Mouse (Mus musculus): ENCODE data around the gene Hmgb1. TPM values are rescaled to one million over a fixed set of nuclear protein-coding genes. Genes with fewer than 3 reads are reported as not detected.

Hmgb1 gene
- polyA plus RNA-seq, 1 experiment: 173 TPM

GRCm38 (mm10) chr5:149198782-149199181, 14.5 kb upstream of the Hmgb1 start:
- H3K4me3 ChIP-seq (ENCODE audit: insufficient read depth, low read length): no peak overlapping the region
- H3K27ac ChIP-seq (ENCODE audit: insufficient read depth, low read length): no peak overlapping the region
- TF ChIP-seq POLR2A (IDR thresholded peaks at IDR 0.05; ENCODE audit: extremely low read depth, insufficient read depth, low read length) (no peak), CTCF (IDR thresholded peaks at IDR 0.05; ENCODE audit: extremely low read depth, insufficient read depth, low read length) (no peak)
- H3K4me1 ChIP-seq (ENCODE audit: control insufficient read depth, insufficient read depth, low read length): peaks cover 5% of the 10 kb centered on the region; the same call in 1 of the 2 replicates

- H3K4me3 ChIP-seq (ENCODE audit: insufficient read depth, low read length): no peak overlapping the region
- peaks cover 5% of the 10 kb centered on the region; the same call in 1 of the 2 replicates for H3K4me1 ChIP-seq (ENCODE audit: control insufficient read depth, insufficient read depth, low read length)
- no peak overlapping the region for H3K27ac ChIP-seq (ENCODE audit: insufficient read depth, low read length)
- no peak for TF ChIP-seq POLR2A (IDR thresholded peaks at IDR 0.05; ENCODE audit: extremely low read depth, insufficient read depth, low read length)
- no peak for TF ChIP-seq CTCF (IDR thresholded peaks at IDR 0.05; ENCODE audit: extremely low read depth, insufficient read depth, low read length)
Observed at GRCm38 (mm10) chr5:149196611-149197010, 12.3 kb upstream of the Hmgb1 start.

- H3K27ac ChIP-seq (ENCODE audit: insufficient read depth, low read length): no peak overlapping the region
- H3K4me1 ChIP-seq (ENCODE audit: control insufficient read depth, insufficient read depth, low read length): no peaks in the 10 kb centered on the region
- TF ChIP-seq CTCF (IDR thresholded peaks at IDR 0.05; ENCODE audit: extremely low read depth, insufficient read depth, low read length): no peak
- no peak for TF ChIP-seq POLR2A (IDR thresholded peaks at IDR 0.05; ENCODE audit: extremely low read depth, insufficient read depth, low read length)
Observed at GRCm38 (mm10) chr5:149190160-149190559, 5.9 kb upstream of the Hmgb1 start.

GRCm38 (mm10) chr5:149185806-149186205, 1.5 kb upstream of the Hmgb1 start:
- H3K27ac ChIP-seq (ENCODE audit: insufficient read depth, low read length): no peak overlapping the region
- H3K4me1 ChIP-seq (ENCODE audit: control insufficient read depth, insufficient read depth, low read length): no peaks in the 10 kb centered on the region
- H3K4me3 ChIP-seq (ENCODE audit: insufficient read depth, low read length): no peak overlapping the region; the same call in 1 of the 2 replicates
- no peak for TF ChIP-seq POLR2A (IDR thresholded peaks at IDR 0.05; ENCODE audit: extremely low read depth, insufficient read depth, low read length)
- no peak for TF ChIP-seq CTCF (IDR thresholded peaks at IDR 0.05; ENCODE audit: extremely low read depth, insufficient read depth, low read length)

More at GRCm38 (mm10) chr5:149190160-149190559, 5.9 kb upstream of the Hmgb1 start:
- no peak overlapping the region for H3K4me3 ChIP-seq (ENCODE audit: insufficient read depth, low read length)

- no peak for TF ChIP-seq POLR2A (IDR thresholded peaks at IDR 0.05; ENCODE audit: extremely low read depth, insufficient read depth, low read length)
- no peak for TF ChIP-seq CTCF (IDR thresholded peaks at IDR 0.05; ENCODE audit: extremely low read depth, insufficient read depth, low read length)
- Histone ChIP-seq H3K4me3 (ENCODE audit: insufficient read depth, low read length) (peak overlapping the region; percentile 53), H3K4me1 (ENCODE audit: control insufficient read depth, insufficient read depth, low read length) (no peaks in the 10 kb centered on the region), H3K27ac (ENCODE audit: insufficient read depth, low read length) (peak overlapping the region; percentile 53; the same call in 1 of the 2 replicates)
Observed at GRCm38 (mm10) chr5:149184844-149185186, 526 bp upstream of the Hmgb1 start.

GRCm38 (mm10) chr5:149183721-149184103, 577 bp downstream of the Hmgb1 start:
- peak overlapping the region; percentile 96 for H3K27ac ChIP-seq (ENCODE audit: insufficient read depth, low read length)
- no peaks in the 10 kb centered on the region for H3K4me1 ChIP-seq (ENCODE audit: control insufficient read depth, insufficient read depth, low read length)
- TF ChIP-seq POLR2A (IDR thresholded peaks at IDR 0.05; ENCODE audit: extremely low read depth, insufficient read depth, low read length) (no peak), CTCF (IDR thresholded peaks at IDR 0.05; ENCODE audit: extremely low read depth, insufficient read depth, low read length) (no peak)
- H3K4me3 ChIP-seq (ENCODE audit: insufficient read depth, low read length): peak overlapping the region; percentile 53

GRCm38 (mm10) chr5:149183122-149183521, 1.2 kb downstream of the Hmgb1 start:
- peak overlapping the region; percentile 53; the same call in 1 of the 2 replicates for H3K4me3 ChIP-seq (ENCODE audit: insufficient read depth, low read length)
- TF ChIP-seq POLR2A (IDR thresholded peaks at IDR 0.05; ENCODE audit: extremely low read depth, insufficient read depth, low read length) (no peak), CTCF (IDR thresholded peaks at IDR 0.05; ENCODE audit: extremely low read depth, insufficient read depth, low read length) (no peak)
- no peaks in the 10 kb centered on the region for H3K4me1 ChIP-seq (ENCODE audit: control insufficient read depth, insufficient read depth, low read length)
- H3K27ac ChIP-seq (ENCODE audit: insufficient read depth, low read length): no peak overlapping the region

DNA sequence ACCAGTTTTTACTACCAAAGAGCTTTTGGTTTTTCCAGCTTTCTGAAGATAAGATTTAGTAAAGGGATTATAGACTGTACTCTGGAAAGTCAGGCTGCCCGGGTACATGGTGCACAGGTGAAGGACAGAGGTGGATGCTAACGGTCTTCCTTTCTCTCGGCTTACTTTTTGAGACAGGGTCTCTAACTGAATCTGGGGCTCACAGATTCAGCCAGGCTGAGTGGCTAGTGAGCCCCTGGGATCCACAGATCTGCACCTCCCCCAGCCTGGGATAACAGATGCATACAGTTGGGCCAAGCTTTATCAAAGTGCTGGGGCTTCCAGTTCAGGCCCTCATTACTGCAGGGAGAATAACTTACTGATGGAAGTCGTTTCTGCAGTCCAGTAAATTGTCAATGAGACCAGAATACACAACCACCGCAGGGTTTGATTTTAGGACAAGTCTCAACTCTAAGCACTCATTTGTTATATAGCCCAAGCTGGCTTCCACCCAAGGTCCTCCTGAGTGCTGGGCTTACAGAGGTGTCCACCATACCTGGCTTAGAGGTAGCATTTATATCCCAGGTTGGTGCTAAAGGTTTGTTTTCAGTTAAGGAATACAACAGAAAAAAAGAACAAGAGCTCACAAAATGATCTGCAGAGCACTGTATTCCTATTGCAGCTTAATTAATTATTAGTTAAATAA, 2.0 kb downstream of the Hmgb1 start:
- Histone ChIP-seq H3K27ac (ENCODE audit: insufficient read depth, low read length) (no peak overlapping the region), H3K4me3 (ENCODE audit: insufficient read depth, low read length) (no peak overlapping the region), H3K4me1 (ENCODE audit: control insufficient read depth, insufficient read depth, low read length) (no peaks in the 10 kb centered on the region)
- TF ChIP-seq CTCF (IDR thresholded peaks at IDR 0.05; ENCODE audit: extremely low read depth, insufficient read depth, low read length) (no peak), POLR2A (IDR thresholded peaks at IDR 0.05; ENCODE audit: extremely low read depth, insufficient read depth, low read length) (no peak)

DNA sequence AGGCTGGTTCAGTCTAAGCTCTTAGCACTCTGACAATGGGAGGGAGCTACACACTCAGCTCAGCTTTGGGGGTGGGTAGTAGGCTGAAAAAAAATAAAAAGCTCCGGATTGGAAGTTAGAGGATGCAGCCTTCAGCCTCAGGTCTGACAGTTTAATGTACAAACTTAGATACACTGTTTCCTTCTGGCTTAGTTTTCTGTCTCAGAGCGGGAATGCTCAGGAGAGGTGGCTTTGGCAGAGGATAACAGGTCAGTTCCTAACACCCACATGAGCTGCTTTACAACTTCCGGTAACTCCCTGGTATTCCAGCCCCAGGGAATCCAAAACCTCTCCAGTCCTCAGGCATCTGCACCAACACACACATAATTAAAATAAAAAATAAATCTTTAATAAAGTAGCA, 4.5 kb downstream of the Hmgb1 start:
- no peak overlapping the region for H3K4me3 ChIP-seq (ENCODE audit: insufficient read depth, low read length)
- no peak overlapping the region for H3K27ac ChIP-seq (ENCODE audit: insufficient read depth, low read length)
- TF ChIP-seq CTCF (IDR thresholded peaks at IDR 0.05; ENCODE audit: extremely low read depth, insufficient read depth, low read length): no peak
- H3K4me1 ChIP-seq (ENCODE audit: control insufficient read depth, insufficient read depth, low read length): no peaks in the 10 kb centered on the region

DNA sequence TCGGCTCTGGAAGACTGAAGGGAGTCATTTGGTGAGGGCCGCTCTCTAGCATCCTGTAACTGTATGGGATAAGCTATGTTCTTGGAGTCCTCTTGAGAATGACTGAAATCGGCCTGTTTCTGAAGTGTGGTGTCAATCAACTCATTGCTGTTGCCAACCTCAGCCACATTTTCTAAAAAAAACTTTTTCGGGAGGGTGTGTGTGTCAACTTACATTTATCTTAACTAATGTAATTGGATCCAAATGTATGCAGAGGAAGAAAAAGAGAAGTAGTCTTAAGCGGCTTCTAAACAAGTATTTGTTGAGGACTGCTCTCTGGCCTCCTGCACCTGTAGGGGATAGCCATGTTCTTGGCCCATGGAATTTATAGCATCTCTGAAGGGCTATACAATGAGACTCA, 6.2 kb downstream of the Hmgb1 start:
- Histone ChIP-seq H3K4me1 (ENCODE audit: control insufficient read depth, insufficient read depth, low read length) (no peaks in the 10 kb centered on the region), H3K4me3 (ENCODE audit: insufficient read depth, low read length) (no peak overlapping the region), H3K27ac (ENCODE audit: insufficient read depth, low read length) (no peak overlapping the region)
- no peak for TF ChIP-seq CTCF (IDR thresholded peaks at IDR 0.05; ENCODE audit: extremely low read depth, insufficient read depth, low read length)
- no peak for TF ChIP-seq POLR2A (IDR thresholded peaks at IDR 0.05; ENCODE audit: extremely low read depth, insufficient read depth, low read length)
